Mouse (Mus musculus): ENCODE data around the gene Gp9. TPM values are rescaled to one million over a fixed set of nuclear protein-coding genes. Genes with fewer than 3 reads are reported as not detected.

The Gp9 gene
- polyA plus RNA-seq, 1 experiment, result 2,862 TPM

DNA sequence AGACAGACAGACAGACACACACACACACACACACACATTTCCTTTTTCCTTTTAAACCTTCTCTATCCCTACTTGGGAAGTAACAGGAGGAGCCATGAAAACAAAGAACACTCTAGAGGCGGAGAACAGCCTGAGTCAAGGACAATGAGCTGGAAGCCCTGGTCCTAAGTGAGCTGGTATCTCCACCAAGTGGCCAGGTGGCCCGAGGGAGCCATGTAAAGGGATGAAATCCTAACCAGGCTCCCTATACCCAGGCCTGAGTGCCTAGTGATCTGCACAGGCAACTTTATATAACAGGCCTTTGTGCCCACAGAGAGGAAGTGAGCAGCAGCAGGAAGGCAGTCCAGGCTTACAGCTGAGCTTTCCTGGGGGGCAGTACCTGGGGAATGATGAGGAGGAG lies 29.0 kb downstream of the Gp9 start:
- Histone ChIP-seq H3K4me3 (replicated peaks) (peak overlapping the region; percentile 25), H3K36me3 (replicated peaks; ENCODE audit: low read length) (peaks cover 59% of the 10 kb centered on the region), H3K4me1 (peaks cover 83% of the 10 kb centered on the region), H3K9me3 (no peaks in the 10 kb centered on the region), H3K27me3 (replicated peaks) (no peaks in the 10 kb centered on the region)
- TF ChIP-seq GATA1 (IDR thresholded peaks at IDR 0.05; ENCODE audit: borderline replicate concordance, low read length) (no peak), FLI1 (IDR thresholded peaks at IDR 0.05; ENCODE audit: low read length) (no peak)

DNA sequence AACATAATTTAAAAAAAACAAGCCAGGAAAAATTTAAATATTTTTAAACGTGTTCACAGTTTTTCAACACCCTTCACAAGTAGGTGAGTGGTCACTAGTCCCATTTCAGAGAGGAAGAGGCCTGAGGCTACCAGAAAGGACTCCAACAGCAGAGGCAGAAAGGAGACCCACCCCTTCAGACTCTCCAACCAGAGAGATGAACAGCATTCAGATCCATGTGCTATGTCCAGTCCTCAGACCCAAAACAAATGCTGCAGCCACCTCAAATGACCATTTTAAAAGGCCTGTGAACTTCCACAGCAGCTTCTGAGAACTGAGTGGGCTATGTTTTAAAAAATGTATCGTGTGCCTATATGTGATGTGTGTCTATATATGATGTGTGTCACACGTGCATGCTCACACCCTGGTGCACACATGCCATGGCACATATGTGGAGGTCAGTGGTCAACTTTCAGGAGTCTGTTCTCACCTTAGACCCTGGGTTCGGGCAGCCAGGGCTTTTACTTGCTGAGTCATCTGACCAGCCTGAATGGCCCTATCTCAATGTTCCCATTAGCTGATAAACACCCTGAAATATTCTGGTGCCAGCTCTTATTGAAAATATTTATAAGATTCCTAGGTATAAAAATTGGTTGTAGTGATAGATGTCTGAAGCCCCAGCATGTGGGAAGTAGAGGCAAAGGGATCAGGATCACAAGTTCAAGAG lies 30.0 kb downstream of the Gp9 start:
- Histone ChIP-seq H3K27me3 (replicated peaks) (no peaks in the 10 kb centered on the region), H3K4me1 (peaks cover 85% of the 10 kb centered on the region), H3K4me3 (replicated peaks) (peak overlapping the region; percentile 59), H3K9me3 (no peaks in the 10 kb centered on the region), H3K36me3 (replicated peaks; ENCODE audit: low read length) (peaks cover 53% of the 10 kb centered on the region)
- TF ChIP-seq GATA1 (IDR thresholded peaks at IDR 0.05; ENCODE audit: borderline replicate concordance, low read length) (no peak), FLI1 (IDR thresholded peaks at IDR 0.05; ENCODE audit: low read length) (no peak)

DNA sequence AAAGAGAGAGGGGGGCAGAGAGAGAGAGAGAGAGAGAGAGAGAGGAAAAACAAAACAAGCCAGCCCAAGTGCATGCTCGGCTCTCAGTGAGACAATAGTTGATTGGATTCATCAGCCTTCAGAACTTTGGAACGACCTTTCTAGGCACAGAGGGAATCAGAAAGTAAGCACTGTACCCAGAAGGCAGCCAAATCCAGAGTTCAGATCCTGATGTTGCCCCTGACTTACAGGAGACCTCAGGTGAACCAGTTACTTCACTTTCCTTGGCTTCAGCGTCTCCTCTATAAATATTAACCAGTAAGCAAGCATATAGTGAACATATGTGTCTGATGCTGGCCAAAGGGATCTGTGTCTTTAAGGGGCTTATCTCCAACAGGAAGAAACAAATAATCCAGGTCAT lies 30.6 kb downstream of the Gp9 start:
- Histone ChIP-seq H3K4me1 (peaks cover 88% of the 10 kb centered on the region), H3K27me3 (replicated peaks) (no peaks in the 10 kb centered on the region), H3K4me3 (replicated peaks) (peak overlapping the region; percentile 2), H3K36me3 (replicated peaks; ENCODE audit: low read length) (peaks cover 55% of the 10 kb centered on the region), H3K9me3 (no peaks in the 10 kb centered on the region)
- TF ChIP-seq FLI1 (IDR thresholded peaks at IDR 0.05; ENCODE audit: low read length), result no peak
- TF ChIP-seq GATA1 (IDR thresholded peaks at IDR 0.05; ENCODE audit: borderline replicate concordance, low read length), result no peak

DNA sequence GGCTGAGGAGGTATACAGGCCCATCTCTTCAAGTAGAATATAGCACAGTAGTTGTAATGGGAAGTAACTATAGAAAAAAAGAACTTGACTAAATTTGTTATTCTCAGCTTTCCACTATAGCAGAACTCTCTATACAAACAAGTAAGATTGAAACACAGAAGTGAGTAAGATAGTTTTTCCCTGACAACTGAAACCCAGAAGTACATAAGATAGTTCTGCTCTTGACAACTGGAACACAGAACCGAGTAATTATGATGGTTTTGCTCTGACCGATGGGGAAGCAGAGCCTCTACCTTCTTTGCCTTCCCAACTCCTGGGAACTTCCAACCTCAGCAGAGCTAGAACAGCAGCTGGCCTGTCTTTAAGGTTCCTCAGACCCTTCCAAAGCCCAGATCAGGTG lies 31.3 kb downstream of the Gp9 start:
- Histone ChIP-seq H3K4me3 (replicated peaks) (peak overlapping the region; percentile 100), H3K9me3 (no peaks in the 10 kb centered on the region), H3K4me1 (peaks cover 87% of the 10 kb centered on the region), H3K36me3 (replicated peaks; ENCODE audit: low read length) (peaks cover 55% of the 10 kb centered on the region), H3K27me3 (replicated peaks) (no peaks in the 10 kb centered on the region)
- no peak for TF ChIP-seq FLI1 (IDR thresholded peaks at IDR 0.05; ENCODE audit: low read length)
- TF ChIP-seq GATA1 (IDR thresholded peaks at IDR 0.05; ENCODE audit: borderline replicate concordance, low read length), result no peak

DNA sequence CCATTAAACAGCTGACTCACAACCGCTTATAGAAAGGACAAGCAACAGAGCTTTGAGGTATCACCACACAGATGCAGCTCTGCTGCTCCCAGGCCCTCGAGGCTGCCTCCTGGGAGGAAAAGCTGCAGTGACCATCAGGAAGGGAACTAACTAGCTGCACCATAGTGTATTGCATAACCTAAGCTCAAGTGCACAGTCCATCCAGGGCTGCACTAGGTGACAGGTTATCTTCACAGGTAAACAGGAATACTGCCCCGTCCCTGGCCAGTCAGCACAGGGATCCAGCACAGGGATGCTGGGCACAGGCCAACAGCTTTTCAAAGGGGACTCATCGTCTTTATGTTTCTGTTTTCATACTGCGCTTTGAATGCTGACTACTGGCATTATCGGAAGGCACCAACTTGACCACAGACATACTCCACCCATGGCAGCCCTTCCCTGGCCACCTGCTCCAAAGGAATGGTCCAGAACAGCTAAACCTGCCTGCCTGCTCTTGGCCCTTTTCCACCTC lies 31.8 kb downstream of the Gp9 start:
- no peaks in the 10 kb centered on the region for H3K9me3 ChIP-seq
- TF ChIP-seq FLI1 (IDR thresholded peaks at IDR 0.05; ENCODE audit: low read length), result no peak
- TF ChIP-seq GATA1 (IDR thresholded peaks at IDR 0.05; ENCODE audit: borderline replicate concordance, low read length), result no peak
- H3K4me1 ChIP-seq, result peaks cover 82% of the 10 kb centered on the region
- H3K27me3 ChIP-seq (replicated peaks), result no peaks in the 10 kb centered on the region
- H3K36me3 ChIP-seq (replicated peaks; ENCODE audit: low read length), result peaks cover 54% of the 10 kb centered on the region
- peak overlapping the region; percentile 100 for H3K4me3 ChIP-seq (replicated peaks)

DNA sequence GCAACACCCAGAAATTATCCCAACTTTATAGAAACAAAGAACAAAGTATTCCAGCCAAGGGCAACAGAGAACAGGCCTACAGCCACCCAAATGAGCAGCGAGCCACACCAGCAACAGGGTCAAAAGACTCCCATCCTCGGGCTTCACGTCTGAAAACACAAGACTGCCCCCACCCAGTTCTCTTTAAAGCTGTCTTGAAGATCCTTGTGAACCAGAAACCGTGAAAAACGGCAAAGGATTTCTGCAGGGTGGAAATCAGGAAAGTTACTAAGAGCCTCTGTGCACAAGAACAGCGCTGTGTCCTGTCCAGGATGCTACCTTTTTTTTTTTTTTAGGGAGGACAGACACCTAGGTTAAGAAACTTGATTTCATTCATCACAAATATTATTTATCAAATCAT lies 32.4 kb downstream of the Gp9 start:
- Histone ChIP-seq H3K27me3 (replicated peaks) (no peaks in the 10 kb centered on the region), H3K36me3 (replicated peaks; ENCODE audit: low read length) (peaks cover 54% of the 10 kb centered on the region), H3K4me3 (replicated peaks) (peak overlapping the region; percentile 100), H3K9me3 (no peaks in the 10 kb centered on the region), H3K4me1 (peaks cover 76% of the 10 kb centered on the region)
- no peak for TF ChIP-seq FLI1 (IDR thresholded peaks at IDR 0.05; ENCODE audit: low read length)

DNA sequence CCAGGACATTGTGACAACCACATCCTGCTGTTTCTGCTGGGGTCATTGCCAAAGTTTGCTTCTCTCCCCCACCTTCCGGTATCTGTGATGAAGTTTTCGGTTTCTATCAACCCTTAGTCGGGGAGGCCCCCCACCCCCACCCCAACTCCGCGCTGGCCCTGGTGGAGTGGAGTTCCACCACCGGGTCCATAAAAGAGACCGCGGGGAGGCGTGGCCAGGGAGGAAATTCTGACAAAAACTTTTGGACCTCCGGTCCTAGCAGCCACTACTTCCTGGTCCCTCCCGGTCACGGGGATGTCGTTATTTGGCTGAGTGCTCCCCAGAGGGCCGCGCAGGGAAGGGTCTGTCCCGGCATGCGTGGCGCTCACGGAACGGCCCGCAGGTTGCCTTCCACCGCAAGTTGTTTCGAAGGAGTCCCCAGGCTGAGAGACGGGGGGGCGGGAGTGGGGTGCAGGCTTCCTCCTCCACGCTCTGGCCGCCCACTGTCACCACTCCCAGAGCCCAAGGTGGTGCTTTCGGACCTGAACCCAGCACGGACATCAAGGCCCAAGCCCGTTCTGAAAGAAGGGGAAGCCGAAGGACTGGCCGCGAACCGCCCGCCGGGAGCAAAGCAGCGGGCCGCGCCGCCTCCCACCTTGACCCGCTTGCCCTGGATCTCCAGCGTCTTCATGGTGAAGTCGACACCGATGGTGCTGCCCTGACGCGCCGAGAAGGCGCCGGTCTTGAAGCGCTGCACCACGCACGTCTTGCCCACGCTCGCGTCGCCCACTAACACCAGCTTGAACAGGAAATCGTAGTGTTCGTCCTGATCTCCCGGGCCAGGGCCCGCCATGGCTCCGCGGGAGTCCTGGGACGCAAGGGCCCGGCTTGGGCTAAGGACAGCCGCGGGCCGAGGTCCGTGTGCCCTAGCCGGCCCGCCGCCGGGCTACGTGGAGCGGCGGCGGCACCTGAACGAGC lies 33.1 kb downstream of the Gp9 start:
- Histone ChIP-seq H3K27me3 (replicated peaks) (no peaks in the 10 kb centered on the region), H3K36me3 (replicated peaks; ENCODE audit: low read length) (peaks cover 56% of the 10 kb centered on the region), H3K4me1 (peaks cover 69% of the 10 kb centered on the region), H3K9me3 (no peaks in the 10 kb centered on the region), H3K4me3 (replicated peaks) (peak overlapping the region; percentile 100)
- TF ChIP-seq FLI1 (IDR thresholded peaks at IDR 0.05; ENCODE audit: low read length), result no peak
- no peak for TF ChIP-seq GATA1 (IDR thresholded peaks at IDR 0.05; ENCODE audit: borderline replicate concordance, low read length)

DNA sequence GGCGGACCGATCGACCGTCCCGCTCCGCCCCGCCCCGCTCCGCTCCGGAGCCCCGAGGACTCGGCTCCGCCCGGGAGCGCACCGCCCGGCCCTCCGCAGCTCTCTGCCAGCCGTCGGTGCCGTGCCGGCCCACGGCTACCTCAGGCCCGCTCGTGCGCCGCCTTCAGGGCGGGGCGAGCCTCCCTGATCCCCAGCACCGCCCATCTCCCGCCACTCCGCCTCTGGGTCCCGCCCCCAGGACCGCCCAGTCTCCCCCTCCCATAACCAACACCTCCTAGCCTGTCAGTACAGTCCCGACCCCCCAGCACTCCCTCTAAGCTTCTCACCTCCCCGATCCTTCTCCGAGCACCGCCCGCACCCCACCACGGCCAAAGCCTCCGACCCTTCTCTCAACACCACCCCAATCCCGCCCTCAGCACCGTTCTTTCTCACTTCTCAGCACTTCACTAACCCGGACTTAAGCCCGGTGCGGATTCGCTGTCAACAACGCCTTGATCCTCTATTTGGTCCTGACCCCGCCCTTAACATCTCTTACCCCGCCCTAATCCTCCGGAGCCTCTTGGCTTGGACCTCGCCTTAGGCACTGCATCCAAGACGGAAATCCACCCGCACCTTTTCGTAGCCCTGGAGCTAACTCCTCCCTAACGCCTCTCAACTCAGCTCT lies 33.9 kb downstream of the Gp9 start, which contains the start of gene Rab43:
Gene Rab43, minus strand, starts transcription at position 490 of the 664 bp plus-strand sequence.
- H3K4me3 ChIP-seq (replicated peaks), result peak within 1 kb of the TSS; percentile 100
- H3K36me3 ChIP-seq (replicated peaks; ENCODE audit: low read length), result peaks cover 63% of the 10 kb centered on the region
- H3K27me3 ChIP-seq (replicated peaks), result no peaks in the 10 kb centered on the region
- no peaks in the 10 kb centered on the region for H3K9me3 ChIP-seq
- TF ChIP-seq FLI1 (IDR thresholded peaks at IDR 0.05; ENCODE audit: low read length) (no peak), GATA1 (IDR thresholded peaks at IDR 0.05; ENCODE audit: borderline replicate concordance, low read length) (no peak)
- H3K4me1 ChIP-seq, result peaks cover 67% of the 10 kb centered on the region

DNA sequence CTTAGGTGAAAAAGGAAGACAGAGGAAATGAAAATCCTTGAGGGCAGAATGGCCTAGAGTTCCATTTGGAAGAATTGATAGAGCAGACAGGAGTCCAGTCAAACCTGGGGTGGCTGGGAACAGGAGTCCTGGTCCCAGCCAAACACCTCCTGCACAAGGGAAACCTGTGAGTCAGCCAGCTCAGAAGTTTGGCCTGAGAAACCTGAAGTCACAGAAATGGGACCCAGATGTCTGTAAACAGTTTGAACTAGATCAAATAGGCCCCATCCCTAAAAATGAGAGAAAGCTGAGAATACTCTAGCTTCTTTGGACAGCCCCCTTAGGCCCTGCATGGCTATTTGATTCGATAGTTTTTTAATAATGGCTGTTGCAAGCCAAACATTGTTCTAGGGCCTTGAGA lies 34.8 kb downstream of the Gp9 start:
- no peak for TF ChIP-seq GATA1 (IDR thresholded peaks at IDR 0.05; ENCODE audit: borderline replicate concordance, low read length)
- no peak for TF ChIP-seq FLI1 (IDR thresholded peaks at IDR 0.05; ENCODE audit: low read length)
- no peaks in the 10 kb centered on the region for H3K27me3 ChIP-seq (replicated peaks)
- H3K9me3 ChIP-seq, result no peaks in the 10 kb centered on the region
- H3K36me3 ChIP-seq (replicated peaks; ENCODE audit: low read length), result peaks cover 67% of the 10 kb centered on the region
- peaks cover 67% of the 10 kb centered on the region for H3K4me1 ChIP-seq
- peak overlapping the region; percentile 100 for H3K4me3 ChIP-seq (replicated peaks)
